Mouse (Mus musculus): ENCODE data around the gene BC034090.
A peak's percentile ranks its signal among the peaks of the same experiment; 100 is the strongest.

BC034090 gene

GRCm38 (mm10) chr1:155241701-155242487 is 2.4 kb downstream of the BC034090 start:
- DNase-seq, result no peak

GRCm38 (mm10) chr1:155239962-155240717 is 4.1 kb downstream of the BC034090 start:
- DNase-seq, result no peak

DNA sequence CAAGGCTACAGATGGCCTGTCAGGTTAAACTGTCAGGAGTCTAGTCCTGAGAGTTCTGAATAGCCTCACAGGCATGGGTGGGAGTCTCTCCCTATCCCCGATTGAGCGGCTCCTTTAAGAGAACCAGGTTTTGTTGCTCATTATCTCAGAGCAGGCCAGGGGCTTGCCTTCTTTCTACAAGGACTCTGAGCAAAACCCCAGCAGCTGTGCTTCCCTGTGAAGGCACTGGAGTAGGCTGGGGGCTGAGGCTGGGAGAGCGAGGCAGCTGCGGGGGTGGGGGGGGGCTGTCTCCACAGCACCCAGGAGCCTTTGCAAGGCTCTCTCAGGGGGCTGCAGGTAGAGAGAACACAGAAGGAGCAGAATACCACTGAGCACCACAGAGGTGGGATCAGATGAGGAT is 5.1 kb downstream of the BC034090 start:
- no peak for DNase-seq

DNA sequence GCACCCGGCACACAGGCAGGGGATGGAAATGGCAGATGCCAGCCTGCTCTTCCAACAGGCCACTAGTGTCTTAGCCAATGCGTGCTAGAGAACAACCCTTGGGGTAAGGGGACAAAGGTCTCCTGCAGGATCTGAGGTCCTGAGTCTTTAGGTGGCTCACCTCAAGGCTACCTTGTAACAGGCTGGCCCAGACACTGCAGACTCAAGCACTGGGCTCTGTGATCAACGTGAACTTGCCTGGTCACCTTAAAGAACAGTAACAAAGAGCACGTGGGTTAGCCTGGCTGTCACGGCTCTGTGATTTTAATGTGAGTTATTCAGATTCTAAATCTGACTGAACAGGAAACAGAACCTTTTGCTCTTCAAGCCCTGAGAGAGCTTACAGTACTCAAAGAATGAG is 6.1 kb downstream of the BC034090 start:
- no peak for DNase-seq

DNA sequence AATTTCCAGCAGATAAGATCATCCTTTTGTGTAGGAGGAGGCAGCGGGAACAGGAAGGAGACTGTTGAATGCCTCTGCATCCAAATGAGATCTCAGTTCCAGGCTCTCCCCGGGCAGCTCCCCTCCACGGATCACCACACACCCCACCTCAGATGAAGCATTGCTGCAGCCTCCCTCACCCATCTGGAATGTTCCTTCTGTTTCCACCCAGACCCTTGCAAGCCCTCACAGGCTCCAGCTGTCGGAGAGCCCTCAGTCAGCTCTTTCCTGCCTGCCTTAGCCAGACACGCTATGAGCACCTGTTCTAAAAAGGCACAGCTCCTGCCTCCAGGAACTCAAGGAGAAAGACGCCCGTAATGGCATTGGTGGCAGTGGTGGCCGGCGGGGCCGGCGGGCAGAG is 6.9 kb downstream of the BC034090 start:
- peak; percentile 72 for DNase-seq

DNA sequence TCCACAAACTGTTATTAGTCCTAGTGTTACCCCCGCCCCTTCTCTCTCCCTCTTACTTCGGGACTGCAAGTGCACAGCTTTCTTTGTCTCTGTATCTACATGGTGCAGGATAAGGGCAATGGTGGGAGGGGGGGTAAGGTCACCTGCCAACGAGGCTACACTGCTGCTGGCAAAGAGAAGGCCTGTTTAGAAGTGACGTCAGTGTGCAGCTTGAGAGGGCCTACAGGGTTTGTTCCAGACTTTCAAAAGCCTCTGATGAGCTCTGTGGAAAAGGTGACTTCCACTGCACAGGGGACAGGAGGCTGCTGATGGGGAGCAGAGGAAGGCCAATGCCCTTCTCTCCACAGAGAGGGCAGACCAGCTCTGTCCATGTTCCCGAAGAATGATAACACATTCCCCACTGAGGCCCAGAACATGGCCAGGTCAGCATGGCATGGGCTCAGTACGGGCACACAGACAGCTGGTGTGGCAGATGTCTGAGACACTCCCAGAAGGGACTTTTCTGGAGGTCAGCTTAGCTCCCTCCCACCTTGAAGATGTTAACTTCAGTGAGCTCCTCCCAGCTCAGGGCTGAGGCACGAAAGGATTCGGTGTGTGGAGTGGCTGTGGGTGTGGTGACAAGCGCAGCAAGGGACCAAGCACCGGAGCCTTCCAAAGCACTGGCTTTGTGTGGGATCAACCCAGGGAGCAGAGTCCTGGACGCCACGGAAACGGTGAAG is 7.8 kb downstream of the BC034090 start:
- DNase-seq, result no peak

GRCm38 (mm10) chr1:155235641-155236040 is 8.6 kb downstream of the BC034090 start:
- no peak for DNase-seq

DNA sequence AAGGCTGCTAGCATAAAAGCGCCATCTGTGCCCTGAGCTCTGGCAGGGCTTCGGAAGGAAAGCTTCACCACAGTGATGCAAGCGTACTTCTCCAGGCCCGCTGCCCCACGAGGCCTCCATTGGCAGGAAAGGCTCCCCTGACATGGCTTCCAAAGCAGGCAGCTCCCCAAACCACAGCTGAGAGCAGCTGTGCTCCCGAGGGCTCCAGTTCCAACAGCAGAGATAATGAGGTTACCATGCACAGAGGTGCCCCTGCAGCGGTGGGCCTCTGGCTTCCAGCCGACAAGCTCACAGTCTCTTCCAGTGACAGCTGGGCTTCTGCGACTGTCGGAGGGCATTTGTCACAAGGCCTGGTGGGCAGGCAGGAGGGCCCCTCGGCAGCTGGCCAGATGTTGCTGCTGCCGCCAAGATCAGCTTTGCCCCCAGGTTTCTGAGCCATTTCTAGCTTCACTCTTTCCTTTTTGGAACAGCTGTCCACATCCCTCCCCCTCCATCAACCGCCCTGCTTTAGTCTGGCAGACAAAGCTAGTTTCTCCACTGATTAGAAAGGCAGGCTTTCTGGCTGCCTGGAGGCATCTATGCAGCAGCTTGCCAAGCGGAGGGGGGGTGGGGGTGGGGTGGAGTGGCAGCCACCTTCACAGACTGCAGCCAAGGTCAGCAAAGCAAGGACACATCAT is 10.2 kb downstream of the BC034090 start:
- DNase-seq, result peak; percentile 73

GRCm38 (mm10) chr1:155233378-155233777 is 10.9 kb downstream of the BC034090 start:
- no peak for DNase-seq

- no peak for DNase-seq
Measured at GRCm38 (mm10) chr1:155232786-155233185, 11.5 kb downstream of the BC034090 start.

DNA sequence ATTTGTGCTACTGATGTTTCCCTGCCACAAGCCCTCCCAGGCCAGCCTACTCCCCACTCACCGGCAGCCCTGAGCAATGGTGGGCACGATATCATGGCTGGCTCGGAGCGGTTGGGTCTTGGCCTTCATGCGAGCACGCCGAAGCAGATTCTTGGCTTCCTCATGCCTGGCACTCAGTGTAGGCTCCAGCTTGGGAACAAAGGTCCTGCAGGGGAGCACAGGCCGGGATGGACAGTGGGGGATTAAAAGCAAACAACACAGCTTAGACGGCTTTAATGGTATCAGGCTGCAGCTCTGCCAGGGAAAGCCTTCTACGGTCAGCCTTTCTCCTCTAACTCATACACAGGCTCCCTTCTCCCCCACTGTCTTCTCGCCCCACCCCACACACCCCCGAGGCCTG is 11.9 kb downstream of the BC034090 start:
- no peak for DNase-seq

GRCm38 (mm10) chr1:155229464-155230411 is 14.5 kb downstream of the BC034090 start:
- peak; percentile 72 for DNase-seq

- peak; percentile 73 for DNase-seq
Measured at GRCm38 (mm10) chr1:155223849-155224554, 20.2 kb downstream of the BC034090 start.

GRCm38 (mm10) chr1:155223036-155223435 is 21.2 kb downstream of the BC034090 start:
- no peak for DNase-seq

- DNase-seq, result no peak
Measured at GRCm38 (mm10) chr1:155222101-155222669, 22.1 kb downstream of the BC034090 start.

DNA sequence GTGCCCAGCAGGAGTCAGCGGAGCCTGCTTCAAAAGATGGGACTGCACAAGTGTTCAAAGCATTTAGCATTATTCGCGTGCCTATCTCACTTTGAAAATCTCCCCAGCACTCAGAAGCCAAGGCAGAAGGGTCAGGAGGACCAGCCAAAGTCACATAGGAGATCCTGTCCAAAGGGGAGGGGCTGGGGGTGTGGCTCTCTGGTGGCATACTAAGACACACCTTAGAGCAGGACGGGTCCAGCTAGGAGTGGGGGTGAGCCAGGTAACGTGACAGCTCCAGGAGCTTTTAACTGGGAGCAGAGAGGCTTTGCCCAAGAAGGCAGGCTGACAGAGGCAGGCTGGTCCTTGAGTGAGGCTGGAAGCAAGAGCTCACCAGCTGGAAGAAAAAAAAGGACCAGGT is 25.3 kb downstream of the BC034090 start:
- no peak for DNase-seq

DNA sequence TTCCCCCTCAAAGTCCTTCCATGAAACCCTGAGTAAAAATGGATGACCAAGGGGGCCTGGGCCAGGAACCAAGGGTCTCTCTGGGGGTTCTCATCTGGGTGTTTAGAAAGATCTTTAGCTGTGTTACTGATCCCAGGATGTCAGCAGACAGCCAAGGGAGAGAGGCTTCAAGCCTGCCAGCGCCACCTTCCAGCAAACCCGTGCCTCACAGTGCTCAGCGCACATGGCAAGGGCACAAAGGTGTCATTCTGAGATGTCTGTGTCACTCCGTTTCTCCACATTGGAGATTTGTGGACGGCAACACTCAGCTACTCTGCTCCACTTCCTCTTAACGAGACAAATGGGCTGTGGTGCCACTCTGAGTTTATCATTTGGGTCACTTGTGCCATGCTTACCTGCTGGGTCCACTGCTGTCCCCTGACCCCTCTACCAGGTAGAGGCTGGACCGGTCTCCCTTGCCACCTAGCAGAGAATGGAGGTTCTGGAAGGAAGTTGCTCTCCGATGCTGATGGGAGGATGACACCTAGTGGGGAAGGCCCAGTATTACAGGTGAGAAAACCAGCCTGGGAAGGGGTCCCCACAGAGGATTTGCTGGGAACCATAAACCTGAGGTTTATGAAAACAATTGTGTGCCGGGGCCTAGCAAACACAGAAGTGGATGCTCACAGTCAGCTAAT is 26.2 kb downstream of the BC034090 start:
- peak; percentile 59 for DNase-seq

GRCm38 (mm10) chr1:155216844-155217243 is 27.4 kb downstream of the BC034090 start:
- DNase-seq, result no peak

DNA sequence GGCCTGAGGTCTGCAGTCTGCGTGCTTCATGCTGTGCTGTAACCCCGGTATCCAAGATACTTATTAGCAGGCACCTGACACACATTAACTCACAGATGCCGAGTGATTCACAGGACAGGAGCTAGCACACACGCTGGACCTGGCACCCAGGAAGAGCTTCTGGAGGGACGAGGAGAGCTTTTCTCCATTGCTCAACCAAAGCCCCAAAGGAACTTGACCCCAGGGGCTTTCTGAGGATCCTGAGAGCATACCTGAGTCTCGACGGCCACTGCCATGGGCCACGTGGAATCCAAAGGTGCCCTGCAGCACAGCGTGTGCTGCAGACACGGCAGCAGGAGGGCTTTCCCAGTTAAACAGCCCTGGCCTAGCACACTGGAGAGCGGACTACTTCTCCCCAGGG is 27.9 kb downstream of the BC034090 start:
- no peak for DNase-seq

All from right cerebral cortex, adult 18-20 months (tissue).